Mouse (Mus musculus) skeletal muscle tissue, adult 2 months (tissue): ENCODE results near the gene Traf3.

Experiments
- DNase-seq: peaks from one replicate; pipeline ENCODE4 v3.0.0-alpha.2; 2012; ENCODE audit warnings: low read depth, low spot score

Traf3 gene

DNA sequence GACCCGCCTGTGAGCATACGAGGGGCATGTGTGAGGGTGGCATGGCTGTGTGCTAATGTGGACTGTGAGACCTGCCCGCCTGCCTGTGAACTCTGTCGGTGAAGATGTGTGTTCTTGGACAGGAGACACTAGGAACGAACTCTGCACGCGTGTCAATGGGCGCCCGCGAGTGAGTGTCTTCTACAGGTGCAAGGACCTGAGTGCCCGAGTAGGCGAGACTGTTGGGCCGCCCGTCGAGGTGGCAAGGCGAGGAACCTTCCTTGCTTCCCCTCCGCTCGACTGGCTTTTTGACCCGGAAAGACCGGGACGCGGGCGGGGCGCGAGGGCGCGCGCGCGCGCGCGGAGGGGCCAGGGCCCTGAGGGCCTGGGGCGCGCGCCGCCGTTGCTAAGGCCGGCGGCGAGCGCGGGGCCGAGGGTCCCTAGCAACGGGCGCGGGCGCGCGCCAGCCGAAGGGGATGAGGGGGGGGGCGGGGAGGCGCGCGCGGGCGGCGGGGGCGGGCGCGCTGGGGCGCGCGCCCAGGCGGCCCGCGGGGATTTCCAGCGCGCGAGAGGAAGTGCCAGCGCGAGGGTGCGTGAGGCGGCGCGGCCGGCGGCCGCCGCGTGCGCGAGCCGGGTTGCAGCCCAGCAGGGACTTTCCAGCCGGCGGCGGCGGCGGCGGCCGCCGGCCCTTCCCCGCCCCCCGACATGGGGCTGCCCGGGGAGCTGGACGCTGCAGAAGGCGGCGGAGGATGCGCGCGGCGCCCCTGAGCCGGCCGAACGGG lies at the start of gene Traf3:
Traf3 (plus strand) TSS at position 540 of the 761 bp plus-strand sequence.
- peak; percentile 54 for DNase-seq

DNA sequence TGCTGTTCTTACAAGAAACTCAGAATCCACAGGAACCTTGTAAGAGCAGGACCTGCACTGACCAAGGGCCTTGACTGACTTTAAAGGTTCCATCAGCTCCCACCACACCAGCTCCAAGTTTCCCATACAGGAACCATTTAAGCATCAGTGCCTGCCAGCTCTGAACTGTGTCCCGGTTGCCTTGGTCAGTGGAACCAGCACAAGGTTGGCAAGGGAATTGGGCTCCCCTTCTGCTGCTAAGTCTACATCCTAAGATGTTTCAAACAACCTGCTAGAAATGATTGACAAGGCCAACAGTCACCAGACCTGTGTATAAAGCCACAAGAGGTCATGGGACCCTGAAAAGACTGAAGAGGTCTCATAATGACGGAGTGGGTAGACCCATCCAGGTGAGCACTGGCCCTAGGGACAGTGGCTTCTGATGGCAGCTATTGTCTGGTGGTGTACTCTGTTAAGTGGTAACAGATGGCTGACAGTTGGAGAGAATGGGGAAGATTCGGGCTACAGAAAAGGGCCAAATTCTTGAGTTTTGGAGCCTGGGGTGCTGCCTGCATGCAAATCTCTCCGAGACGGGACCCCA lies 46.6 kb upstream of the Traf3 start:
- no peak for DNase-seq

DNA sequence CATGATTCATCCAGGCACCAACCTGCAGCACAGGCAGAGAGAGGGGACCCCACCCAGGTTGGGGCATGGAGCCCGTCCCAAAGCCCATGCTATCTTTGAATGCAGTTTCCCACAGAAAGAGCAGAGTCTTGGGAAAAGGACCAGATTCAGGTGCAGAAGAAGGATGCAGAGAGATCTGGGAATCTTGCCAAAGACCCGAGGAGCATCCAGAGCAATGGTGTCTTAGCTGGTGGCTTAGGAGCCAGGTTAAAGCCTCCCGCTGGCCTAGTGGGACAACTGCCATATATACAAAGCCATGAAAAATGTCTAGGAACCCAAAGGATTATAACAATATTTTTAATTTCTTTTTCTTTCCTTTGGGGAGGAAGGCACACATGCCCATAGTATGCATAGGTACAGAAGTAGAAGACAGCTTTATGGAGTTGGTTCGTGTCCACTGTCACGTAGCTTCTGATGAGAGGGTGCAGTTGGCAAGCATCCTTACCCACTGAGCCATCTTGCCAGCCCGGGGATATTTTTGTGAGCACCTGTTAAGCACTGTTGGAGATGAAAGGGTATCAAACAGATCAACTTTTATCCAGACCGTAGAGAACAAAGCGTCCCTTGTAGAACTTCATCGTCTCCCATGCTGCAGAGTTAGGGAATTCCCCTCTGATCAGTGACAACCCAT lies 45.1 kb upstream of the Traf3 start:
- DNase-seq, result no peak

DNA sequence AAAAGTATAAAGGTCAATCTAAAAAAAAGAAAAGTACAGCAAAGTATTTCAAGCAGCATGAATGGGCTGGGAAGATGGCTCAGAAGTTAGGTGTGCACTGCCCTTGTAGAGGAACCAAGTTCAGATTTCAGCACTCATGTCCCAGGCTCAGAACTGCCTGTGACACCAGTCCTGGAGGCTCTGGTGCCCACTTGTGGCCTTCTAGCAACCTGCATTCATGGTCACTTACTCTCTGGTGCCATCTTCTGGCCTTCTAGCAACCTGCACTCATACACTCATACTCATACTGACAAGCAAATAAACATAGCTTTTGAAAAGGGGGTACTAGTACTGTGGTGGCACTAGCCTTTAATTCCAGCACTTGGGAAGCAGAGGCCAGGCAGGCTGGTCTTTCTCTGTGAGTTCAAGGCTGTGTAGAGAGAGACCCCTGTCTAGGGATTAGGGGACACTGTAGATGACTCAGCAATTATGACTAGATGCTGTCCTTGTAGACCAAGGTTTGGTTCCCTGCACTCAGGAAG lies 43.8 kb upstream of the Traf3 start:
- DNase-seq, result no peak

DNA sequence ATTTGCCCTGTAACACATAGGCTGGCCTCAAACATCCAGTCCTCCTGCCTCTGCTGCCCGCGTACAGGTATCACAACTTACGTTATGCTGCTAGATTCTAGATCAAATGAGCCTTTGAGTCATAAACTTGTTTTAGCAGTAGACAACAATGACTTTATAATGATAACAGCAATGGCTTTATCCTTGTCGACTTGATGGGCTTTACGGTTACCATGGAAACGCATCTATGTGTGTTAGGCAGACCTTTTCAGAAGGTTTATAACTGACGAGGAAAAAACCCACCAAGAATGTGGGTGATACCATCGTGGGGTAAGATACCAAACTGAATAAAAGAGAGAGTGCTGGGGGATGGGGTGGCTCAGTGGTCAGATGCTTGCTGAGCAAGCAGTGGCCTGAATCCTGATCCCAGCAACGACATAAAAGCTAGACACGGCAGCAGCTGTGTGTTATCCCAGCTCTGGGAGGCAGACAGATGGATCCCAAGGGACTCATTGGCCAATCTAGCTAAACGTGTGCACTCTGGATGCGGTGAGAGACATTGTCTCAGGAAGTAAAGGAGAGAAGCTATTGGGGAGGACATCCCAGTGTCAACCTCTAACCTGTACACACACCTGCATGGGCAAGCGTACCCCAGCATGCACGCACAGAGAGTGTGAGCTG lies 41.4 kb upstream of the Traf3 start:
- DNase-seq, result no peak

DNA sequence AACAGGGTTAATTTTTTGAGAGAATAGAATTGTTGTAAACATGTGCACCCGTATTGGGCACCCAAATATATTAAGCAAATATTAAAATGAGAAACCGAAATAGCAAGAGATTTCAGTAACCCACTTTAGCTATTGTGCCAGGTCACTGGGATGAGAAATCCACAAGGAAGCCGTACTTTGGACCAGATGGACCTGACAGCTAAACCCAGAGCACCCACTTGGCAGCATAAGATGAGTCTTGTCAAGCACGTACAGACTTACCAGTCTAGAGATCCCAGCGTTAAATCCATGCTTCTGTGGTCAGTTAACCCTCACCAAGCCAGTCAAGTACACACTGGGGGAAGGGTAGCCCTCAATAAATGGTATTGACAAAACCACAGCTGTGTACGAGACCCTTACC lies 40.5 kb upstream of the Traf3 start:
- DNase-seq, result no peak

DNA sequence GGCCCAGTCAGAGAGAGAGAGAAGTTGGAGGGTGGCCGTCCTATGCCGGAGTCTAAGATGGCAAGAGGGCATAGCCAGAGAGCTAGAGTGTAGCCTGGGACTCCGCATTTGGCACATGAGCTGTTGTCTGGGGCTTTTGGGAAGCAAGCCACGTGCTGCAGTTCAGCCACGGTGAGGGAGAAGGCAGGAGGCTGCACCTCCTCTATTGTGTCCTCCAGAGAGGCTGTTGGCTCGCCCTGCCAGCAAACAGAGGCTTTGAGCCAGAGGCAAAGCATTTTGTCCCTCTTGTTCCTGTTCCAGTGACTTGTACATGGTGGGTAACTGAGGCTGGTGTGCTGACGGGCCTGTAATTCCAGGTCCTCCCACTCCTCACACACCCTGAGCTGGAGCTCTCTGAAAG lies 32.0 kb upstream of the Traf3 start:
- no peak for DNase-seq

DNA sequence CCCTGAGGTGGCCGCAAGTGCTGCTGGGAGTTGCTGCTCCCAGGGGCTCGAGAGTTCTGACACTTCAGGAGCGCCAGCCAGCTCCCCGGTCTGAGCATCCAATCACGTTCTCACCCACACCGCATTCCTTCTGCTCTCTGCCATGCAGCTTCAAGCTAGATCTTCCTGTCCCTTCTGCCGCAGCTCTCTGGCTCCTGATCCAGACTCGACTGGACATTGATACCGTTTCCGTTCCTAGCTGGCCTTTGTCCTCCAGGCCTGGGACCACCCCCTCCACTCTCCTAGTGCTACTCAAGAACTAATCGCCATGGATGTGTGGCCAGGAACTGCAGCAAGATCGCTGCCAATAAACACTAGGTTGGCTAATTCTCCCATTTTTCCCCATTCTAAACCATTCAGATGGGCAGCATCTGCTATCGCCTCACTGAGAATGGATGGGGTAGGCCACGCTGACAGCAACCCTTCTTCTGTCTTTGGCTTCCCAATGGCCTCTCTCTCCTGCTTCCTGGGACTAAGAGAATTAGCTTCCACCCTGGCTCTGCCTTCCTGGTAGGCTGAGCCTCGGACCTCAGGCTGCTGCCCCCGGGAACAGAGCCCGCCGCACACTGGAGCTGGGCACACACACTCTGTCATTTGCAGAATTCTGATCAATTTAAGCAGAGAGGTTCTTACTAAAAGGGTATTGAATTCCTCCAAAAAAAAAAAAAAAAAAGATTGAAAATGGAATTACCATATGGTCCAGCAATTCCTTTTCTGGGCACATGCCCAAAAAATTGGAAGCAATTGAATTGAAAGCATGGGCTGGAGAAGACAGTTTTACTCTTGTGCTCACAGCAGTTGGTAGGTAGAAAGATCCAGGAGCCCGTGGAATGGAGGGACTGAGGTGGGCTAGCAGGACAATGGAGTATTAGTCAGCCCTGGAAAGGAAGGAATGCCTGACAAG lies 31.1 kb upstream of the Traf3 start:
- no peak for DNase-seq

DNA sequence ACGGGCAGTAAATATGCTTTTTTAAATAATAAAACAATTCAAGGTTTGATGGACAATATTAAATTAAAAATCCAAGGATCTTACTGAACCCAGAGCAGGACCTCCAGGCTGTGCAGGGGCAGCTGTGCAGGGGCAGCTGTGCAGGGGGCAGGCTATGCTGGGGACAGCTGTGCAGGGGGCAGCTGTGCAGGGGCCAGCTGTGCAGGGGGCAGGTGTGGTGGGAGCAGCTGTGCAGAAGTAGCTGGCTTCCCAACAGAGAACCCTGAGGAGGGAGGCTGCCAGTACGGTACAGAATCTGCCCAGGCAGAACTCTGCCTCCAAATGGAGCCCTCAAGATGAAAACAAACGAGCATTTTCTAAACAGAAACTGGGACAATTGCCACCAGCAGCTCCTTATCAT lies 30.2 kb upstream of the Traf3 start:
- DNase-seq, result no peak

DNA sequence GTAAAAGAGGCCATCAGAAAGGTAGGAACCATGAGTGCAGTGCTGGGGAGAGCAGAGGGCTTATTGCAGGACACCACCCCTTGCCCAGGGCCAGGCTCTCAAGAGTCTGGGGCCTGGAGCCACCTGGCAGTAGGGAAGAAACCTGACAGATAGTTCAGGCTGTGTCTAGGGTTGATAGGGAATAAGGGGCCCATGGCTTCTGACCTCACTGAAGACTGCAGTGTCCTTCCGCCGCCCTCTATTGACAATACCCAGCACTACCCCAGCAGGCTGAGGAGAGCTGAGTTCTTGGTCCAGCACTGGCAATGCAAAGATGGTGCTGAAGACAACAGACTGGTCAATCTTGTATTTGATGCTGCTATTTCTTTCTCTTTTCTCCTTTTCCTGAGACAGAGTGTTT lies 29.1 kb upstream of the Traf3 start:
- DNase-seq, result no peak

DNA sequence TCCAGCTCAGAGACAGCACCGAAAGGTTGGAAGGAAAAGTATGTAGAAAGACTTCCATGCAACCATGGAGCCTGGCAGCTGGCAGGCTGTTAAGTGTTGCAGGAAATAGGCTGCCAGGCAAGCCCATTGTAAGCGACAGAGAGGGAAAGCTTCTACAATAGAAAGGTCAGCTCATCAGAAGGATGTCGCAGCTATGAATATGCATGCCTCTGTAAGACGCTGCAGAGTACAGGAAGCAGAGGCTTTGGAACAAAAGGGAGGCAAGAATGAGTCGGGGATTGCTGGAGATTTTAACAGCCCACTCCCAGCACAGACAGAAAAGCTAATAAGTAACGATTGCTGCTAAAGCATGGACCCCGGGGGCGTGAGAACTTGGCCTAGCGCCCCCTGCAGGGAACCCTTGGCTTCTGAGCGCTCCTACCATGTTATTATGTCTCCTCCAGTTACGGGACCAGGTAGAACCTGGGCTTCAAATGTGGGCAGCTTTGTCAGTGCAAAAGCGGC lies 23.1 kb upstream of the Traf3 start:
- DNase-seq, result no peak

DNA sequence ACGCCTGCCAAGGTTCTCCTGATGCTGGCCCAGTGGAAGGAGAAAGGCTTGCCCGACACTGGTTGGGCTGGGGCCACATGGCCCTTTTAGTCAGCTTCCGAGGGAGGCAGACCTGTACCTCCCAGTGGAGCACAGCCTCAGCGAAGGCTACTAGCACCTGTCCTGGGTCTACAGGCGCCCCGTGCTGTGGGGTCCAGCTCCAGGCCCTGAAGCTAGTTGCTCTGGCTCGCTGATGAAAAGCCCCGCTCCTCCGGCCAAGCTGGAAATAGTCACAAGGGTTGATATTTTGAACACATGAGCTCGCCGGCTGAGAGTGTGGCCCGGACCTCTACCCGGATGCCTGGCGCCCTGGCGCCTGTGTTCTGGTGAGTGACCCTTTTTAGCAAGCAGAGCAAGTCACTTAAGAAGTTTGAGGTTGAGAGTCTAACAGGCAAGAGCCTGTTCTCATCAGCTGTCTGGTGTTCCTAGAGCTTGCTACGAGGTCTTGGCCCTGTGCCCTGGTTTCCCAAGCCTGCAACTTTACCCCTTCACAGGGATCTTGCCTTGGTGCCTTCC lies 22.6 kb upstream of the Traf3 start:
- DNase-seq, result peak; percentile 40

DNA sequence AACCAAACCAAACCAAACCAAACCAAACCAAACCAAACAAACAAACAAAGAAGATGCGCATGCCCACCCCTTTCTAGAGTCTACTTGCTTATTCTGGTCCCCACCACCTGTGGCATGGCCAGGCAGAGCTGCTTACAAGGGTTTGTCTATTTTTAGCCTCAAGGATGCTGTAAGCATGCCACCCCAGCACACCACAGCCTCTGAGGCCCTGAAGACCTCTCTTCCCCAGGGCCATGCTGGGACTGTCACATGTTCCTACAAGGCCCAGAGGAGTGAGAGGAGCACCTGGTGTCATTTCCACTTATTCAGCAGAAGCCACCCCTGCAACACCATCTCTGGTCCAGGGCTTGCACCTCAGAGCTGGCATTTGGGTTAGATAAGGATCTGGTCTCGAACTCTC lies 21.6 kb upstream of the Traf3 start:
- no peak for DNase-seq

DNA sequence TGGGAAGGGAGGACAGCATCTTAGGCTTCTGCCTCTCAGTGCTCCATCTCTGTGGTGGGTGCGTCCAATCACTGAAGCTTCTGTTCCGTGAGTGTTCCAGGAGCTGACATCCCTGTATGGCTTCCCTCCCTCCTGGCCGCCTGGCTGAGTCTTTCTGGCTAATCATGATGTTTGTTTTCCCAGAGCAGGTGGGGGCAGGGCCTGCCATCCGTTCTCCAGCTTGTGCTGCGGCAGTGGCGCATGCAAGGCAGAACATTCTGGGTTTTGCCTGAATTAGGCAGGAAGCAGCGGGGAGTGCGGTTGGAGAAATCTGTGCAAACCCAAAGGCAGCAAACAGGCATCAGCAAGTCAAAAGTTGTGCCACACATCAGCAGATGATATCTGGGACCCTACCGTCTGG lies 20.9 kb upstream of the Traf3 start:
- DNase-seq, result no peak

DNA sequence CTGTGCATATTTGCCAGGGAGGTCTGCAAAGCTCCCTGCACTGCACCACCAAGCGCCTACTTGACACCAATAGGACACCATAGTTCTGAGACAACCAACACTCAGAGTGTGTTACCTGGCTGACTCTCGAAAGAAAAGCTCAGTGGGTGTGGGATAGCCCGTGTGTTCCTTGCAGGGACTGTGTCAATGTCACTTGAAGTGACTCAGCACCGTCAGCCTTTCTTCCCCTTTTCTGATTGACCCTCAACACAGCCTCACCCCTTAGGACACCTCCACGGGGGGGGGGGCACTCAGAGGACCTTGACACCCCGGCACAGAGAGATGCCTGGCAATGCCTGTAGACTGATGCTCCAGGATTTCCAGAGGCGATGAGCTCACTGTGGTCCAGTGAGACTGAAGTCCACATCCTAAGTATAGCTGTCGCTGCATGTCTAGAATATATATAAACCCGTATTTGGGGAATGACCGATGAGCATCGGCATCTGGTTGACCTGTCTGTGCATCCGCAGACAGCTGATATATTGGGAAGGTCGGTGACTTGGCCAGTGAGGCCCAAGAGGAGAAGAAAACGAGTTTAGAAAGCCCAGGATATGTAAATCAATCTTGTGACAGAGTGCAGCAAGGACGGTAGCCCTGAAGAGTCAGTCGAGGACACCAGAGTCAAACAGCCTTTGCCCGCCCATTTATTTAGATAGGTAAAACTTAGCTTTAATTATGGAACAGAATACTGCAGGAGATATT lies 16.5 kb upstream of the Traf3 start:
- DNase-seq, result no peak

DNA sequence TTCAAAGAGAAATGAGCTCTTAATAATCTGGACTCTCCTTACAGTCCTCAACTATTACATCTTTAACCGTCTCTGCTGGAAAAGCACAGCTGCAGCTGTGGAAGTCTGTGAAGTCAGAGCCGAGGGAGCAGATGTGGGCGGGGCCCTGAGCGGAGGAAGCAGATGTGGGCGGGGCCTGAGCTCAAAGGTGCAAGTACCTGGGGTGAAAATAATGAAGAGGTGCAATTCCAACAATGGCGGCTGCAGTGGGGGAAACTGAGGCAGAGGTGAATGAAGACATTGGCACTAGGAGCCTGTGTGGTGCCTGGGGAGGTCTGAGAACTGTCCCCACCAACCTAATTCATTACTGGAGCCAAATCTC lies 16.0 kb upstream of the Traf3 start:
- DNase-seq, result no peak

DNA sequence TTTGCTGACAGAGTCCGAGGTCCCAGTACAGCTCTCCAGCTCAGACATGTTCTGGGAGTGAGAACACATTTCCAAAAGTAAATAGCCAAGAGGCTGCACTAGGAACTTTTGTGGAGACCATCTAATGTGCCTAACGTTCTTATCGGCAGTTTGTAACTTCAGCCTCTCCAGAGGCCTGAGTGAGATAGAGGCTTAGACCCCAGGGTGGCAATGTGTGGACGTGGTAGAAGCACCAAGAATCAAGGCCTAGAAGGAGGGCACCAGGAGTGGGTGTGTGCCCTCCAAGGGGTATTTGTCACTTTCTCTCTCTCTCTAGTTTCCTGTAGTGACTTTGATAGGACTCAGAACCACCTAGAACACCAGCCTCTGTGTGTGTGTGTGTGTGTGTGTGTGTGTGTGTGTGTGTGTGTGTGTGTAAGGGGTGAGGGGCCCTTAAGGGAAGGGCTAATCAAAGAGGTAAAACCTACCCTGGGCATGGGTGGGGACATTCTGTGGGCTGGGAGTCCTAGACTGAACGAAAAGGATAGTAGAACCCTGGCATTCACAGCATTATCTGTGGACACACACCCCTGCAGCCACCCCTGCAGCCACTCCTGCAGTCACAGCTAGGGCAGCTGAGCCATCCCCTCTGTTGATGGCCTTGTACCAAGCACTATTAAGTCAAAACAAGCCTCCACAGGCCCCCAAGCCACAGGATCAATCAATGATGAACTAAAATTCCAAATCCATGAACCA lies 14.6 kb upstream of the Traf3 start:
- DNase-seq, result no peak

DNA sequence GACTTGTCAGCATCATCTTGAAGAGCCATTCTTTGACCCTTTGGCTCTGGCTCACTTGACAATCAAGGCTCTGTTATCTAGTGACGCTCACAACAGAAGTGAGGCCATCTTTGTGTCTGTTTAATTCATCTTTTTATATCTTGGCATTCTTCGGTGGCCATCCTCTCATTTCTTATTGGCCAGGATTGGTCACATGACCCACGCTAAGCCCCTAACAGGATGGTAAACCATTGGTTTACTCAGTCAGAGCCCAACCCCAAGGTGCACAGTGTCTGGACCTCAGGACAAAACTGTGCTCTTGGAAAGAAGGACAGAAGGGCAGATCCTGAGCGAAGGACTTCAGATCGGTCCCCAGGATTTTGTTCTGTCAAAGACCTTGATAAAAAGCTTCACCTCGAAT lies 13.6 kb upstream of the Traf3 start:
- DNase-seq, result no peak

DNA sequence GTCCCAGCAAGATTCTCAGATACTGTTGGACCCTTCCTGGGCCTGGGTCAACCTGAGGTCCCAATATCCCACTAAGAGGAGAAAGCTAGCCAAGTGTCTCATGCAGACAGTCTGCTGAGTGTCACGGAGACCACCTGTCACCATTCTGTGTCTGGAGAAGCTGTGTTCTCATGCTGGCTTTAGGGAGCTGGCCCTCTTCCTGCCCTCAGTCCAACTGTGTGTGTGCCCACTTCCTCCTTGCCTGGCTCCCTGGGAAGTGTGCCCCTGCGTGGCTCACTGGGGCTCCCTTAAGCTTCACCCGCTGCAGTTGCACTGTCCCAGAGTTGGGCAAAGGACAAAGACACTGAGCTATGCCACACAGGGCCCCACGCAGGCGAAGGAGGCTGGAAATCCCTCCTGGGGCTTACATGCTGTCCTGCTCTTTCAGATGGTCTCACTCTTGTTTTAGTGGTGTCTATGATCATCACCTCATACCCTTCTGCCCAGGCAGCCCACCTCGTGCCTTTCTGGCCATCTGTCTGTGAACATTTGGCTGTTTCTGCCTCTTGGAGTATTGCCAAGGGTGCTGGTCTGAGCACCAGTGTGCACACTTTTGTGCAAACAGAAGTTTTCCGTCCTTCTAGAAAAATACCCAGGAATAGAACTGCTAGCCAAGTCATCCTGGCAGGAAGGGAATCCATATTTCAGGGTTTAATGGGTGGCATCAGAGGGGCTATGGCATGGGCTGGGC lies 13.0 kb upstream of the Traf3 start:
- DNase-seq, result no peak
